Mouse (Mus musculus): ENCODE measurements around the gene Mrps24.

The Mrps24 gene

GRCm38 (mm10) chr11:5715630-5716105 is at the start of gene Mrps24:
Gene Mrps24 (minus strand): TSS chr11:5715680.
- ChIA-PET POLR2A (interaction anchor here (0.5 to 8.9 kb wide), 43 partner anchors 8 to 621 kb away, joined by 3 to 129 read pairs (median 4); partner anchors contain the start of genes Urgcp (in 4 of the 4), Dbnl (in 1 of the 4) and Xbp1 (in 1 of the 4)), CTCF (interaction anchor here (0.5 to 1.9 kb wide), 16 partner anchors 8 to 932 kb away, joined by 3 to 9 read pairs (median 3); partner anchors contain the start of gene Urgcp (in 1 of the 4))

GRCm38 (mm10) chr11:5762633-5762982 is 47.1 kb upstream of the Mrps24 start:
- POLR2A ChIA-PET = interaction anchor here (0.6 to 4.3 kb wide), 89 partner anchors 9 to 914 kb away, joined by 3 to 29 read pairs (median 5); partner anchors contain the start of genes Dbnl (in 4 of the 4), Mrps24 (in 4 of the 4), Ccdc117 (in 3 of the 4) and Pgam2 (in 2 of the 4)
- CTCF ChIA-PET = interaction anchor here in 3 of 4 experiments (0.5 to 1.6 kb wide), 6 partner anchors 21 to 124 kb away, joined by 3 to 5 read pairs (median 3); partner anchors contain the start of gene Dbnl (in 1 of the 3)

GRCm38 (mm10) chr11:5761820-5762632 is 46.5 kb upstream of the Mrps24 start, which contains the start of gene Urgcp:
Gene Urgcp (minus strand): TSS chr11:5762376.
- CTCF ChIA-PET = interaction anchor here in 3 of 4 experiments (0.5 to 1.6 kb wide), 12 partner anchors 21 to 293 kb away, joined by 3 to 5 read pairs (median 3); partner anchors contain the start of genes Dbnl (in 3 of the 3) and Mrps24 (in 1 of the 3)
- POLR2A ChIA-PET = interaction anchor here (0.6 to 4.3 kb wide), 140 partner anchors 8 to 913 kb away, joined by 3 to 29 read pairs (median 4); partner anchors contain the start of genes Dbnl (in 4 of the 4), Mrps24 (in 4 of the 4), Ccdc117 (in 3 of the 4) and Pgam2 (in 2 of the 4)

GRCm38 (mm10) chr11:5753755-5754154 is 38.3 kb upstream of the Mrps24 start:
- ChIA-PET CTCF (no interaction called here), POLR2A (interaction anchor here in 3 of 4 experiments (0.6 to 3.0 kb wide), 5 partner anchors 8 to 342 kb away, joined by 4 to 27 read pairs (median 26); partner anchors contain the start of gene Urgcp (in 3 of the 3))

- CTCF ChIA-PET = no interaction called here
- POLR2A ChIA-PET = interaction anchor here in 2 of 4 experiments (0.6 to 1.9 kb wide), 2 partner anchors 17 to 53 kb away, joined by 3 to 4 read pairs; partner anchors contain the start of gene Urgcp (in 1 of the 2)
Observed at GRCm38 (mm10) chr11:5744951-5745350, 29.5 kb upstream of the Mrps24 start.

GRCm38 (mm10) chr11:5742106-5742505 is 26.6 kb upstream of the Mrps24 start:
- ChIA-PET CTCF (interaction anchor here in 2 of 4 experiments (0.6 to 1.7 kb wide), 7 partner anchors 9 to 1052 kb away, joined by 3 to 5 read pairs (median 3); no protein-coding TSS in a partner anchor), POLR2A (interaction anchor here (0.6 to 4.3 kb wide), 21 partner anchors 9 to 679 kb away, joined by 3 to 29 read pairs (median 5); partner anchors contain the start of genes Urgcp (in 4 of the 4), Dbnl (in 3 of the 4) and Ccdc117 (in 1 of the 4))

- POLR2A ChIA-PET = interaction anchor here (0.6 to 4.3 kb wide), 31 partner anchors 8 to 885 kb away, joined by 3 to 29 read pairs (median 5); partner anchors contain the start of genes Urgcp (in 4 of the 4), Dbnl (in 3 of the 4), Ccdc117 (in 1 of the 4) and Mrps24 (in 1 of the 4)
- CTCF ChIA-PET = interaction anchor here in 3 of 4 experiments (0.6 to 1.7 kb wide), 8 partner anchors 18 to 1051 kb away, joined by 3 to 8 read pairs (median 4); partner anchors contain the start of gene Urgcp (in 1 of the 3)
Observed at GRCm38 (mm10) chr11:5740965-5741627, 25.6 kb upstream of the Mrps24 start.

- ChIA-PET POLR2A (interaction anchor here in 3 of 4 experiments (1.0 to 4.3 kb wide), 21 partner anchors 8 to 242 kb away, joined by 3 to 29 read pairs (median 6); partner anchors contain the start of genes Urgcp (in 3 of the 3) and Dbnl (in 2 of the 3)), CTCF (interaction anchor here in 1 of 4 experiments (0.6 to 1.7 kb wide), 4 partner anchors 21 to 481 kb away, joined by 3 to 5 read pairs (median 3); partner anchors contain the start of gene Urgcp)
Observed at GRCm38 (mm10) chr11:5740599-5740964, 25.1 kb upstream of the Mrps24 start.

- POLR2A ChIA-PET = interaction anchor here in 3 of 4 experiments (0.7 to 3.9 kb wide), 11 partner anchors 10 to 37 kb away, joined by 3 to 19 read pairs (median 4); partner anchors contain the start of genes Mrps24 (in 2 of the 3) and Urgcp (in 2 of the 3)
- CTCF ChIA-PET = interaction anchor here in 1 of 4 experiments (0.6 kb wide), 1 partner anchor 783 kb away, joined by 3 read pairs; no protein-coding TSS in a partner anchor
Observed at GRCm38 (mm10) chr11:5739846-5740245, 24.4 kb upstream of the Mrps24 start.

GRCm38 (mm10) chr11:5738888-5739632 is 23.6 kb upstream of the Mrps24 start:
- CTCF ChIA-PET = interaction anchor here in 2 of 4 experiments (0.7 to 1.6 kb wide), 2 partner anchors 14 to 147 kb away, joined by 4 to 6 read pairs; no protein-coding TSS in a partner anchor
- POLR2A ChIA-PET = interaction anchor here in 3 of 4 experiments (0.6 to 3.9 kb wide), 11 partner anchors 9 to 230 kb away, joined by 3 to 19 read pairs (median 4); partner anchors contain the start of genes Mrps24 (in 2 of the 3) and Urgcp (in 2 of the 3)

GRCm38 (mm10) chr11:5737137-5737536 is 21.7 kb upstream of the Mrps24 start:
- POLR2A ChIA-PET = interaction anchor here in 1 of 4 experiments (1.5 kb wide), 1 partner anchor 95 kb away, joined by 3 read pairs; no protein-coding TSS in a partner anchor
- CTCF ChIA-PET = interaction anchor here in 1 of 4 experiments (0.7 kb wide), 1 partner anchor 218 kb away, joined by 3 read pairs; no protein-coding TSS in a partner anchor

- CTCF ChIA-PET = interaction anchor here in 2 of 4 experiments (0.5 kb wide), 3 partner anchors 143 to 543 kb away, joined by 3 read pairs; no protein-coding TSS in a partner anchor
- POLR2A ChIA-PET = interaction anchor here in 3 of 4 experiments (0.5 to 2.0 kb wide), 15 partner anchors 10 to 787 kb away, joined by 3 to 11 read pairs (median 4); partner anchors contain the start of genes Urgcp (in 2 of the 3) and Mrps24 (in 1 of the 3)
Observed at GRCm38 (mm10) chr11:5734323-5734722, 18.8 kb upstream of the Mrps24 start.

GRCm38 (mm10) chr11:5732401-5732800 is 16.9 kb upstream of the Mrps24 start:
- CTCF ChIA-PET = interaction anchor here in 1 of 4 experiments (0.9 to 1.1 kb wide), 2 partner anchors 10 to 41 kb away, joined by 3 read pairs; no protein-coding TSS in a partner anchor
- POLR2A ChIA-PET = interaction anchor here in 3 of 4 experiments (0.7 to 5.1 kb wide), 12 partner anchors 9 to 212 kb away, joined by 3 to 31 read pairs (median 4); partner anchors contain the start of genes Mrps24 (in 1 of the 3), Urgcp (in 1 of the 3) and Xbp1 (in 1 of the 3)

- CTCF ChIA-PET = interaction anchor here in 2 of 4 experiments (0.5 to 1.9 kb wide), 3 partner anchors 13 to 223 kb away, joined by 3 to 4 read pairs (median 3); no protein-coding TSS in a partner anchor
- POLR2A ChIA-PET = interaction anchor here in 2 of 4 experiments (0.9 to 5.1 kb wide), 9 partner anchors 10 to 188 kb away, joined by 3 to 31 read pairs (median 4); partner anchors contain the start of genes Mrps24 (in 2 of the 2), Ccdc117 (in 1 of the 2) and Urgcp (in 1 of the 2)
Observed at GRCm38 (mm10) chr11:5729582-5729981, 14.1 kb upstream of the Mrps24 start.

- CTCF ChIA-PET = interaction anchor here in 3 of 4 experiments (0.7 to 1.5 kb wide), 4 partner anchors 11 to 167 kb away, joined by 3 to 4 read pairs (median 3); no protein-coding TSS in a partner anchor
- POLR2A ChIA-PET = interaction anchor here in 3 of 4 experiments (0.6 to 8.9 kb wide), 20 partner anchors 9 to 197 kb away, joined by 3 to 129 read pairs (median 7); partner anchors contain the start of genes Urgcp (in 2 of the 3), Pgam2 (in 1 of the 3) and Polm (in 1 of the 3)
Observed at GRCm38 (mm10) chr11:5718611-5719354, 3.3 kb upstream of the Mrps24 start.

All from embryonic stem cell, embryonic (primary cell).